Mouse (Mus musculus): Measurements from ENCODE around the gene Wdr81.

Gene Wdr81

DNA sequence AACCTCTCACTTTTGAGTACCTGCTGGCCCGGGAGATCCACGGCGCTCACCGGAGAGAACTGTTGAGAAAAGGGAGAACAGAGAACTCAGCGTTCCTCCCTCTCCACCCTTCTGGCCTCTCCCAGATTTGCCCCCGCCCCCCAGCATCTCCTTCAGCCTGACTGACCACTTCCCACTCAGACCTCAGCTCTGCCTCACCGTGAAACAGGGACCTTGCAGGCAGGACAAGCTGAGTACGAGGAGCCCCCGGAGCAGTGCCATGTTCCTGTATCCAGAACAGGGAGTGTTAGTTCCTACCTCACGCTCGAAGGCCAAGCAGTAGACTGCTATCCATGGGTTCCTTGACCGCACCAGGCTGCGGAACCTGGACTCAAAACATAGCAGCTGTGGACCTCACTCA lies 16.3 kb downstream of the Wdr81 start:
- no peak for DNase-seq (ENCODE audit: low read depth, low spot score)

DNA sequence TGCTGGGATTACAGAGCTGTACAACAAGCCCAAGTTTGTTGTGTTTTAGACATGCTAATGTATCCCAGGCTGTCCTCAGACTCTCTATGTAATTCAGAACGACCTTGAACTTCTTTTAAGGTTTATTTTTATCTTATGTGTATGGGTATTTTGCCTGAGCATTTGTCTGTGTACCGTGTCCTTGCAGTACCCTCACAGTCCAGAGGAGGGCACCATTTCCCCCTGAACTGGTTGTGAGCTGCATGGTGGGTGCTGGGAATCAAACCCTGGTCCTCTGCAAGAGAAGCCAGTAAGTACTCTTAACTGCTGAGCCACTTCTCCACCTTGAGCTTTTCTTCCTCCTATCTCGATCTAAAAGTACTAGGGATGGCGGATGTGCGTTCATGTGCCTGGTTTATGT lies 20.4 kb downstream of the Wdr81 start:
- DNase-seq (ENCODE audit: low read depth, low spot score): no peak

DNA sequence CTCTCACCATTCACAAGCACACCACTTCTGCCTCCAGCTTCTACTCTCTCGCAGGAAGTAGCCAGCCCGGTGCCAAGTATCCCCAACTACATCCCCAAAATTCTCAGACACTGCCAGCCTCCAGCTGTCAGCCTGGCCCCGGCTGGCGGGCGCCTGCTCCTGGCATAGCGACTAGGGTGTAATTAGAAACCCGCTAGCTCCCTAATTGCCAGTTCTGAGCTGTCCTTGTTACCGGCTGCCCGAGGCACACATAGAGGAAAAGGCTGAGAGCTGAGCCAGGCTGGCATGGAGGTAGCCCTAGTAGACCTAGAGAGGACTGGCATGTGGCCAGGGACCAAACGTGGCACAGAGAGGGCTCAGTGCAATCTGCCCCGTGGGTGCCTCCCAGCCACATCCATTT lies 23.2 kb downstream of the Wdr81 start:
- no peak for DNase-seq (ENCODE audit: low read depth, low spot score)

GRCm38 (mm10) chr11:75429019-75429705 lies 25.4 kb downstream of the Wdr81 start:
- DNase-seq (ENCODE audit: low read depth, low spot score): no peak

GRCm38 (mm10) chr11:75424459-75424858 lies 30.1 kb downstream of the Wdr81 start:
- no peak for DNase-seq (ENCODE audit: low read depth, low spot score)

DNA sequence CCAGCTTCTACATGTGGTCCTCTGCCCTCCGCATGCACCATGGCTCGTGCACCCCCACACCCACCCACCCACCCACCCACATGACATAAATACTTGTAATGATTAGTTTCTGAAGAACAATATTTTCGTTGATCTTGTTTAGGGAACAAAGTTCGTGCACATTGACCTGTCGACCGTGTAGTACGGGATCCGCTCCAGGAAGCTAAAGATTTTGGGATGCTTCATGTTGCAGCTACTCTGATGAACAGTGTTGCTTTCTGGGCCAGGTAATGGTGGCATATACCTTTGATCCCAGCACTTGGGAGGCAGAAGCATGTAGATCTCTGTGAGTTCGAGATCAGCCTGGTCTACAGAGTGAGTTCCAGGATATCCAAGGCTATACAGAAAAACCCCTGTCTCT lies 30.5 kb downstream of the Wdr81 start:
- DNase-seq (ENCODE audit: low read depth, low spot score): no peak

GRCm38 (mm10) chr11:75423091-75423490 lies 31.4 kb downstream of the Wdr81 start:
- no peak for DNase-seq (ENCODE audit: low read depth, low spot score)

GRCm38 (mm10) chr11:75422013-75422792 lies 32.3 kb downstream of the Wdr81 start, which contains the start of gene Serpinf1:
Gene Serpinf1 (minus strand): TSS chr11:75422701.
- DNase-seq (ENCODE audit: low read depth, low spot score): no peak

DNA sequence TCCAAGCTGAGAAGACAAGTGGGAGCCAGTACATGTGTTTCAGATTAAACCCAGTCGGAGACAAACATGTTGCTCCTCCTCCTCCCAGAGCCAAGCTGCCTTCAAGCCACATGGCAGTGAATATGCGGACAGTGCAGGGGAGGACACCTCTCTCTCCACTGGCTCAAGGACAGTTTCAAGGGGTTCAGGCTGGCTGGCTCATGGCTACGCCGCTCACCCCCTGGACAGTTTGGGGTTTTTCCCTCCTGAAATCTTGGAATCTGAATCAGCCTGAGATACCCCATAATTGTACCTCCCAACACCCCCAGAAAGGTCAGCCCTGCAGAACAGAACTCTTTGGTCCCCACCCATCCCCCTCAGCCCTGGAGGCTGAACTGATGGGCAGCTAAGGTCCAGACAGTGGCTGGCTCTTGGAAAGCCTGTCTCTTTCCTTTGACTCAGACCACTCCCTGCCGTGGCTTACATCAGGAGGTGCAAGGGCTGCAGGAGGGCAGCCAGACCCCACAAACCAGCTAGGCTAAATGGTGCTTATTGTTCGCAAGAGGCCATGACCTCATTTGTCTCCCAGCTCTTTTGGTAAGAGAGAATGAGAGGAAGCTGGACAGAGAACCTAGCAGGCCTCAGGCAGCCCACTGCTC lies 33.0 kb downstream of the Wdr81 start:
- DNase-seq (ENCODE audit: low read depth, low spot score): no peak

- DNase-seq (ENCODE audit: low read depth, low spot score): no peak
These were observed 33.6 kb downstream of the Wdr81 start for GRCm38 (mm10) chr11:75420810-75421374.

- DNase-seq (ENCODE audit: low read depth, low spot score): no peak
These were observed 34.5 kb downstream of the Wdr81 start for GRCm38 (mm10) chr11:75420037-75420436.

DNA sequence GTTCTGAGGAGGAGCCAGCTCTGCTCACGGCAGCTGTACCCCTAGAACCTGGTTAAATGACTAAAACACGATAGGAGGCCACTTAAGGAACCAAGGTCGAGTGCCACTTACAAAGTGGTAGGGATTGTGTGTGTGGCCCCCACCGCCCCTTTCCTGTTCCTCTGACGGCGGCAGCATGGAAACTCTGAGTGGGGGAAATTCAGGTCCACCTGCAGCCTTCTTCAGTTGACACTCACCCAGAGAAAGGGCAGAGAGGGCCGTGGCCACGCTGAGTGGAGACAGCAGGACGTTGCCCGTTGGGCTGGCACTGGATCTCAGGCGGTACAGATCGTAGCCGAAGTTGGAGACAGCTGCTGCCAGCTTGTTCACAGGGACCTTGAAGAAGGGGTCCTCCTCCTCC lies 38.5 kb downstream of the Wdr81 start:
- no peak for DNase-seq (ENCODE audit: low read depth, low spot score)

DNA sequence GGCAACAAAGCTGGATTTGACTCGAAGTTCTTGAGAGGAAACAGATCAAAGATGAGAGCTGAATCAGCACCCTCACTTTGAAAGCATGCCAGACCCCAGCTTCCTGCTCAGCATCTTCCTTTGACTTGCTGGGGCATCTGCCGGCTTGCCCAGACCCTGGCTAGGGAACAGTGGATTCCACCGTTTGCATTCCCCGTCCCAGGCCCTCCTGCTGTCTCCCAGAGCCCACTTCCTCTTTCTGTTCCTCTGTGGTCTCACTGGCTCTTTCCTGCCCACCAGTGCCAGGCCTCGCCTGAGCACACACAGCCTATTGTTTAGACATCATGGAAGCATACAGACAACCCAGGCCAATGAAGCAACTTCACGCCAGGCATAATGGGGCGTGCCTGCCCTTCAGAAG lies 39.4 kb downstream of the Wdr81 start:
- no peak for DNase-seq (ENCODE audit: low read depth, low spot score)

DNA sequence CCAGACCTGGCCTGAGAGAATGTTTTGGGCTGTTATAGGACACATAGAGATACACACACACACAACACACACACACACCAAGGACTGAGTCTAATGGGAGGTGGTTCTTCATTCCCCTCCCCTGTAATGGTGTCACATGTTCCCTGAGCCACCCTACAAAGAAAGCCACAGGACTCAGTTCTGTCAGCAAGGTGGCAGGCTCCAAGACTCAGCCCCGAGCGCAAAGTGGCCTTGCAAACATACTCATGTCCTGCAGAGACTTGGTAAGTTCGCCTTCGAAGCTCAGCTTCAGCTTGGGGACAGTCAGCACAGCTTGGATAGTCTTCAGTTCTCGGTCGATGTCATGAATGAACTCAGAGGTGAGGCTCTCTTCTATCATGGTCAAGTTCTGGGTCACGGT lies 43.9 kb downstream of the Wdr81 start:
- DNase-seq (ENCODE audit: low read depth, low spot score): no peak

DNA sequence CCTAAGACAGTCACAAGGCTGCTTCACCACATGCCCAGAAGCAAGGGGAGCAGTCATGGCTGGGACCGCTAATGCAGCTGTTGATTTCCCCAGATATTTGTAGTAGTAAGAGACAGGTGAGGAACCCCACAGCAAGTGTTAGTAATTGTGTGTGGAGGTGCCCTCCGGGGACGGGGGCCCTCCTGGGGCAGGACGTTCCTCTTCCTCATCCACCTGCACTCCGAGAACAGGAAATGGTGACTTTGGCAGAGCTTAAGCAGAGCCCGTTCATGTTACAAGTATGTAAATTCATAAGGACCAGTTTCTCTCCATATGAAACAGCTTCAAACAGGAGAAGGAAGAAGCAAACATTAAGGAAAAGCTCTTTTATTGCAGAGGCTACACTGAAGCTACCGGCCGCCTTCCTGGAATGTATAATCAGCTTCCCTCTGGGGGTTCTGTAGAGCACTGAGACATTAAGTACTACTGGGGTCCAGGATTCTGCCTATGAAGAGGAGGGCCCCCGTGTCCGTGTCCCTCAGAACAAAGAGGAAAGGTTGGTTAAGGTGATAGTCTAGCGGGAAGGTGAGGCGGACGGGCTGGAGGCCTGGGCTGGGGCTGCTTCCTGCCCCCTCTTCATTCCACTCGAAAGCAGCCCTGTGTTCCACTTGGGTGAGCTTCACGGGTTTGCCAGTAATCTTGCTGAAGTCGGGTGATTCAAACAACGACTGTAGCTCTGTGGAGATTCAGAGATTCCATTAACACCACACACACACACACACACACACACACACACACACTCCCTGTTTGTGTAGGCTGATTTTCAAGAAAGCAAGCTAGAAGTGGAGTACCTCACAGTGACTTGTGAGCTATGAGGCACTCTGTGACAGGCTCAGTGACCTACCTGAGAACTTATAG lies 44.6 kb downstream of the Wdr81 start:
- no peak for DNase-seq (ENCODE audit: low read depth, low spot score)

DNA sequence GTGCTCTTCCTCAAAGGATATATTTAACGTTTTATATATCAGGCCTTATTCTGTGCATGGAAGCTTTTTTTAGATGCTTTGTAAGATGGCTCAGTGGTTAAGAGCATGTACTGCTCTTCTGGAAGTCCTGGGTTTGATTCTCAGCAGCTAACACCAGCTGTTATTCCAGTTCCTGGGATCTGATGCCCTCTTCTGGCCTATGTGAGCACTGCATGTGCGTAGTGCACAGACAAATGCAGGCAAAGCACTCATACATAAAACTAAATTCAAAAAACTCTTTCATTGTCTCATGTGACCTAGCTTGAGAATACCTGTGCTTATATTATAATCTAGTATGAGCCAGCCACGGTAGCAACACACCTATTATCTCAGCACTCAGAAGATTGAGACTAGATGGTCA lies 47.7 kb downstream of the Wdr81 start:
- DNase-seq (ENCODE audit: low read depth, low spot score): no peak

DNA sequence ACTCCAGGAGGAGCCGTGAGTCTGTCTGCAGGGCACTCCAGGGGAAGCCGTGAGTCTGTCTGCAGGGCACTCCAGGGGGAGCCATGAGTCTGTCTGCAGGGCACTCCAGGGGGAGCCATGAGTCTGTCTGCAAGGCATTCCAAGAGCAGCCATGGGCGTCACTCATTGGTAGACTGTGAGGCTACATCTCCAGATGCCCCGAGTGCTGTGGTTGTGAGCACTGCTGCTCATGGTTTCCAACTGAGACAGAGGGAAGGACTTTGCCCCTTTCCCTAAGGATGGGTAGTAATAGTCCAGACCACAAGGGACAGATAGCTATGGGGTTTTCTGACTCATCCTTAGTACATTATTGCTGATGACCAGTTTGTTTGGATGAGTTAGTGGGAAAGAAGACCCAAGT lies 48.4 kb downstream of the Wdr81 start:
- DNase-seq (ENCODE audit: low read depth, low spot score): no peak

DNA sequence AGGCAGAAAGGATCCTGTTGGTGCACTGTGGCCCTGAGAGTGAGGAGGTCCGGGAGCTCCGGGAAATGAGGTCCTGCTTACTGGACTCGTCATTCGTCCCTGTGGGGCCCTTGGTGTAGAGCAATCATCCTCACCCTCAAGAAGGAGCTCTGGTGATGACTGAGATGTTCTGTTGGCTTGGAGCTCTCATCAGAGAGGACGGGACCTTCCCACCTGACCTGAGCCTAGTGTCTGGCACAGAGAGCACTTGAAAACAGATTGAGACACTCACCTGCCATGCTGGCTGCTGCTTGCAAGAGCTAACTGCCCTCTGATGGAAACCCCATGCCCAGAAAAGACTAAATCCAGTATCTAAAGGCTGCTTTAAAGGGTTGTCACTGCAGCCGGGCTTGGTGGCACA lies 49.7 kb downstream of the Wdr81 start:
- no peak for DNase-seq (ENCODE audit: low read depth, low spot score)

- DNase-seq (ENCODE audit: low read depth, low spot score): no peak
These were observed 51.0 kb downstream of the Wdr81 start for GRCm38 (mm10) chr11:75403301-75404052.

DNA sequence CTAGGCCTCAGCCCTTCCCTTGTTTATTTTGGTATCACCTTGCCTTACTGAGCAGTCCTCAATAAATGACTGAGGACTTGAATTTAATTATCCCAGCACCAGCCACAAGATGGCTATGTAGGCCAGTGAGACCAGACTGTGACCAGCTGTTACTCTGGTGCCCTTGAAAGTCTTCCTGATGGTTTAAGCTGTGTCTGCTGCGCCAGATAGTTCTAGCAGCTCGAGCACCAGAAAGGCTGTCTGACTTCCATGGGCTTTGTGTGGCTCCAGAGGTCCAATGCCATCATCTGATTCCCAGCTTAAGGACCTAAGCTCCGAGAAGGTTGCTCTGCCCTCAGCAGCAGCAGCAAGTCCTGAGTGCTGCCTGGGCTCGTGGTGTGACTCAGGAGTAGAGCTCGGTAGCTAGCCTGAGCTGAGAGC lies 52.2 kb downstream of the Wdr81 start:
- peak; percentile 51 for DNase-seq (ENCODE audit: low read depth, low spot score)

DNA sequence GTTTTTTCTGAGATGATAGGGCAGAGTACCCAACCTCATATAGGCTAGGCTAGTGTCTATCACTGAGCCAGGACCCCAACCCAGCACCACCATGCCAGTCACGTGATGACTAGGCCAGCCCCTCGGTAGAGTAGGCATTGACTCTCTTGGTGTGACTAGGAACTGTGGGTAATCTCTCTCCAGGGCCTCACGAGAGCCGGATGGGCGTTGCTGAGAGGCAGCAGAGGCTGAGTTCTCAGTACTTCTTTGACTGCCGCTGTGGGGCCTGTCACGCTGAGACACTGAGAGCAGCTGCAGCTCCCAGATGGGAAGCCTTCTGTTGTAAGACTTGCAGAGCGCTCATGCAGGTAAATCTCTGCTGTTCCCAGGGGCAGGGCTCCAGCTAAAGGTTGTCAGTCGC lies 54.4 kb downstream of the Wdr81 start:
- DNase-seq (ENCODE audit: low read depth, low spot score): no peak

Measured in telencephalon, adult 2 months (tissue).